Mouse (Mus musculus): ENCODE data around the gene Plxna4. TPM values are rescaled to one million over a fixed set of nuclear protein-coding genes. Genes with fewer than 3 reads are reported as not detected.
A peak's percentile ranks its signal among the peaks of the same experiment; 100 is the strongest.

Gene Plxna4
- polyA plus RNA-seq, 1 experiment from 2014 or later = 18.6 TPM

DNA sequence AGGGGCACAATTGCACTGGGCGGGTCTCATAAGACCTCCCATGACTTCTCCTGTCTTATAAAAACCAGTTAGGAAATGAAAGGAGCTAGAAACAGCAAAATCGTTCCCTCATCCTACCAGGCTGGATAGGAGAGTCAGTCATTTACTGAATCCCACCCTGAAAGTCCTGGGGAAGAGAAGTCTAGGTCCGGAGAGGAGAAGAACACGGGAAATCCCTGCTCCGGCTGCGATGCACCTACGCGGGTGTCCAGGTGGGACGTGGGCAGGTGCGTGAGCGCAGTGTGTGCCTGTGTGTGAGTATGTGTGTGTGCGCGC, 1.2 kb downstream of the Plxna4 start:
- Histone ChIP-seq H3K27ac (peak overlapping the region; percentile 91), H3K4me1 (peaks cover 37% of the 10 kb centered on the region), H3K27me3 (peaks cover 28% of the 10 kb centered on the region), H3K4me2 (peak overlapping the region; percentile 82), H3K36me3 (ENCODE audit: poor library complexity, severe bottlenecking) (no peaks in the 10 kb centered on the region), H3K9ac (peak overlapping the region; percentile 96), H3K9me3 (replicated peaks) (no peaks in the 10 kb centered on the region), H3K4me3 (peak overlapping the region; percentile 82)
- 4% methylated on average over 13 of the region's 13 CpGs for WGBS
- no peak for ATAC-seq

DNA sequence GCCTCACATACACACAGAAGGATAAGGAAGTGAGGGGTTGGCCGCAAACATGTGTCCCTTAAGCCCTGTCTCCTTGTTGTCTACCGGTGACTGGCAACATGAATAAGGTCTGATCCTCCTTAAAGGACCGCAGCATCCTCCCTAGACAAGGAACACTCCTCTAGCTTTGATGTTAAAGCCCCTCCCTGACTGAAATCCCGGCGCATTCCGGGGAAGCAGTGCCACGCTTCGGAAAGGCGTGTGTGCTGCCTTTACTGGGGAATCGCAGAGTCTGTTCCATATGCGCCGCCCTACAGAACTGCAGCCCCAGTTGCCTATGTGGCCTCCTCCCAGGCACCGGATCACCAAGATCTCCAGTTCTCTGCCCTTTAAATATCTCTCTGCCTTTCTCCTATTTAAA, 1.6 kb downstream of the Plxna4 start:
- under 1% methylated on average over 13 of the region's 13 CpGs for WGBS
- H3K27me3 ChIP-seq = peaks cover 28% of the 10 kb centered on the region
- peak overlapping the region; percentile 96 for H3K9ac ChIP-seq
- peak overlapping the region; percentile 91 for H3K27ac ChIP-seq
- H3K4me1 ChIP-seq = peaks cover 37% of the 10 kb centered on the region
- H3K4me2 ChIP-seq = peak overlapping the region; percentile 82
- no peak for ATAC-seq
- H3K36me3 ChIP-seq (ENCODE audit: poor library complexity, severe bottlenecking) = no peaks in the 10 kb centered on the region
- H3K9me3 ChIP-seq (replicated peaks) = no peaks in the 10 kb centered on the region
- H3K4me3 ChIP-seq = peak overlapping the region; percentile 82

DNA sequence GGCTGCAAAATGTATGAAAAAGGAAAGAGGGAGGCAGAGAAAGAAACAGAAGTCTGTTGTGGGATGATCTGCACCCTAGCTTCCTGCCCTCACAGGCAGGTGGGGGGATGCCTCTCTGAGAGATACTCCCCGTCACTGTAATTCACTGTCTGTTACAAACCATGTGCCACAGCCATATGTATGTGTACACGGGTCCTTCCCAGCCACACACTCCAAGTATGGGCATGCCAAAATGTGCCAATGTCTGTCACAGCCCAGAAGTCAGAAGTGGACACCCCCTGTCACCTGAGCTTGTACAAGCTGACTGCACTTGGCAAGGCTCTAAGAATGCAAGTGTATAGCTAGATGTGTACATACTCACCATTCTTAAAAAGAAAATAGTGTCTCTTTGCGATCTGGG, 2.8 kb downstream of the Plxna4 start:
- Histone ChIP-seq H3K9ac (peak overlapping the region; percentile 96), H3K9me3 (replicated peaks) (no peaks in the 10 kb centered on the region), H3K4me3 (peak overlapping the region; percentile 82), H3K36me3 (ENCODE audit: poor library complexity, severe bottlenecking) (no peaks in the 10 kb centered on the region), H3K4me2 (peak overlapping the region; percentile 82), H3K4me1 (peaks cover 37% of the 10 kb centered on the region), H3K27me3 (peaks cover 22% of the 10 kb centered on the region), H3K27ac (0 out of 2 replicates have a peak overlapping the region, but pooled peaks have one; percentile 48)
- 32% methylated on average over 3 of the region's 3 CpGs for WGBS
- no peak for ATAC-seq

DNA sequence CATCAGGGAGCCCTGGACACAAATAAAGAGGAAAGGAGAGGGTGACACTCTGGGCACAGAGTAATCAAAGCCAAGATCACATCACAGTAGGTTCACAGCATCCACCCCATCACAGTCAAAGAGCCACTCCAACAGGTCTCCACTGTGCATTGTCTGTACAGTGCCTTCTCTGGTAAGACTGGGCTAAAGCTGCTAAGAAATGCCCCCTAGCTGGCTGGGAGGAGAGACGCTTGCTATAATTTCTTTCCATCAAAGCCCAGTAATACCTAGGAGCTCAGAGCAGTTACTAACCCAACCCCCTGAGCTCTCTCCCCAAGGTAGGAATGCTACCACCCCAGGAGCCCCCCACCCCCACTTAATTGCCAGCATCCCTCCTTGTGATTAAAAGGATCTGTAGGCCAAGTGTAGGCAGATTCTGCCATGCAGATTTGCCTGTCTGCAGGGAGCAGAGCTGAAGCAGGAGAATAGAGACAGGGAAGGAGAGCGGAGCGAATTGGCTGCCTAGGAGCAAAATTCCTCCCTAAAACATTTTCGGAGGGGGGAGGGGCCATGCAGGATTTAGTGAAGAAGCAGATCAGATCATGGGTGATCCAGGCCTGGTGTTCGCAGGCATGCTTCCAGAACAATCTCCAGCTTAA, 3.6 kb downstream of the Plxna4 start:
- Histone ChIP-seq H3K4me3 (peak overlapping the region; percentile 82), H3K27ac (peak overlapping the region; percentile 48), H3K36me3 (ENCODE audit: poor library complexity, severe bottlenecking) (no peaks in the 10 kb centered on the region), H3K9me3 (replicated peaks) (no peaks in the 10 kb centered on the region), H3K4me1 (peaks cover 37% of the 10 kb centered on the region), H3K9ac (peak overlapping the region; percentile 96), H3K4me2 (peak overlapping the region; percentile 82), H3K27me3 (peaks cover 13% of the 10 kb centered on the region)
- WGBS = 9% methylated on average over 5 of the region's 5 CpGs
- no peak for ATAC-seq

DNA sequence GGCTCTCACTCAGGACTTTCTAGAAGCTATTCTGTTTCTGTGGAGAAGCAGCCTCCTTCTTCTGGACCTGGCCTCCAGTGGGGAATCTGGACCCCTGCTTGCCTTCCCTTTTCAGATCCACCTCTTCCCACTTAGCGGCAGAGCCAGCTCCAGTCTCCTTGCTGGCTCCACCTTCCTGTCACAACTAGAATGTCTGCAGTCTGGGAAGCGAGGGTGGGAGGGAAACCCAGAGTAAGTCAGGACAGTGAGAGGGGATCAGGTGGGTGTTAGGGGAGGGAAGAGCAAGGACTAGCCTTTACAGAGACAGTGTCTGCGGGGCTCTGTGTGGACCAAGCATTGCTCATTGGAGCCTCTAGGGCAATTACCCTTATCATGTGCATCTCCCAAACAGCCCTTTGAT, 4.4 kb downstream of the Plxna4 start:
- Histone ChIP-seq H3K9ac (peak overlapping the region; percentile 7), H3K4me2 (peak overlapping the region; percentile 82), H3K36me3 (ENCODE audit: poor library complexity, severe bottlenecking) (no peaks in the 10 kb centered on the region), H3K27ac (no peak overlapping the region), H3K27me3 (peaks cover 9% of the 10 kb centered on the region), H3K4me3 (peak overlapping the region; percentile 82), H3K9me3 (replicated peaks) (no peaks in the 10 kb centered on the region), H3K4me1 (peaks cover 37% of the 10 kb centered on the region)
- WGBS = 7% methylated on average over 3 of the region's 3 CpGs
- no peak for ATAC-seq

DNA sequence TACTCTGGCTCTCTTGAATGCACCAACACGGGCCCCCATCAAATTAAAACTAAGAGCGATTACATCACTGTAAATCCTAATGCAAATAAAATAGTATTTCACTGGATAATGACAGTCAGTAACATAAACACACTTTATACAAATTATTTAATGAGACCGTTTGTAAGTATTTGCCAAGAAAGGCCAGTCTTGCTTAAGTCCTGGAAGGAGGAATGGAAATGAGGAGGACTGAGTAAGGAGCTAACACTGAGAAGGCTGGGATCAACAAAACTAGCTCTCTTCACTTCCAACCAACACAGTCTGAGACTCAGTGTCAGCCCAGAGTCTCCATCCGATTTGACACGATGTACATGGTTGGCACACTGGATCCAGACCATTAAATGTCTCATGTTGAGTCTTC, 16.5 kb downstream of the Plxna4 start:
- Histone ChIP-seq H3K4me3 (no peak overlapping the region), H3K36me3 (ENCODE audit: poor library complexity, severe bottlenecking) (no peaks in the 10 kb centered on the region), H3K4me1 (peaks cover 5% of the 10 kb centered on the region; the same call in 1 of the 2 replicates), H3K9me3 (replicated peaks) (no peaks in the 10 kb centered on the region), H3K27ac (no peak overlapping the region), H3K4me2 (no peak overlapping the region), H3K27me3 (no peaks in the 10 kb centered on the region), H3K9ac (no peak overlapping the region)
- 85% methylated on average over 5 of the region's 5 CpGs for WGBS
- ATAC-seq = no peak

DNA sequence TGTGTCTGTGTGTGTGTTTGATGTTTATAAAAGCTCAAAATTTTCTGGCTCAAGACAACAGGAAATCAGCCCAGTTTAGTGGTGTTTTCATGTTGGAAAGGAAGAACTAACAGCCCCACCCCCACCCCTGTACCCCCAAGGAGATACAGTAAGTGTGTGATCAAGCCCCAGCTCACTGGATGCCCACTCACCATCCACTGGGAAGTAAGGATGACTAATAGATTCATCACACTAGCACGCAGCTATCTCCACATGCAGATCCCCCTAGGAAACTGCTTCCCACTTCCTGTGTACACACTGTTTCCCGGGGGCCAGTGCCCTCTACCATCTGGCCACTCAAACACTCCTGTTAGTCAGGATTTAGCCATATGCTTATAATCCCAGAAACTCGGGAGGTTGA, 17.5 kb downstream of the Plxna4 start:
- Histone ChIP-seq H3K4me3 (no peak overlapping the region), H3K27ac (no peak overlapping the region), H3K9me3 (replicated peaks) (no peaks in the 10 kb centered on the region), H3K36me3 (ENCODE audit: poor library complexity, severe bottlenecking) (no peaks in the 10 kb centered on the region), H3K4me2 (no peak overlapping the region), H3K4me1 (peaks cover 5% of the 10 kb centered on the region; the same call in 1 of the 2 replicates), H3K9ac (no peak overlapping the region), H3K27me3 (no peaks in the 10 kb centered on the region)
- WGBS = 65% methylated on average over 3 of the region's 3 CpGs
- ATAC-seq = no peak

DNA sequence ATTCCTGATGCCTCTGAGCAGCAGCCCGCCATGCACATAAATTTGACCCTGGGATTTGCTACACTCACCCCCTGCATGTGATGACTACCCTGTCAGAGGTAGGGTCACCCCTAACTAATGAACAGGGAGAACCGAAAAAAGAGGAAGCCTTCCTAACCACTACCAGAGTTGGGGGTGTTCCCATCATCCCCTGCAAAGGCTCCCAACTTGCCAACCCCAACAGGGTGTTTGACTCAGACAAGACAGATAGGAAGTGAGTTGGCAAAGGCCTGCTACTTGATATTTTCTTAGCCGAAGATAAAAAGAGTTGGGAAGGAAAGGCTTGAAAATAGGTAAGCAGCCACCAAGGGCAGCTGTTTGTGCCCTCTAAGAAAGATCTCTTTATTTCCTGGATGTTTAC, 18.1 kb downstream of the Plxna4 start:
- 85% methylated on average over 3 of the region's 3 CpGs for WGBS
- Histone ChIP-seq H3K4me2 (no peak overlapping the region), H3K4me1 (peaks cover 5% of the 10 kb centered on the region; the same call in 1 of the 2 replicates), H3K9me3 (replicated peaks) (no peaks in the 10 kb centered on the region), H3K27ac (no peak overlapping the region), H3K4me3 (no peak overlapping the region), H3K9ac (no peak overlapping the region), H3K36me3 (ENCODE audit: poor library complexity, severe bottlenecking) (no peaks in the 10 kb centered on the region), H3K27me3 (no peaks in the 10 kb centered on the region)
- ATAC-seq = no peak

DNA sequence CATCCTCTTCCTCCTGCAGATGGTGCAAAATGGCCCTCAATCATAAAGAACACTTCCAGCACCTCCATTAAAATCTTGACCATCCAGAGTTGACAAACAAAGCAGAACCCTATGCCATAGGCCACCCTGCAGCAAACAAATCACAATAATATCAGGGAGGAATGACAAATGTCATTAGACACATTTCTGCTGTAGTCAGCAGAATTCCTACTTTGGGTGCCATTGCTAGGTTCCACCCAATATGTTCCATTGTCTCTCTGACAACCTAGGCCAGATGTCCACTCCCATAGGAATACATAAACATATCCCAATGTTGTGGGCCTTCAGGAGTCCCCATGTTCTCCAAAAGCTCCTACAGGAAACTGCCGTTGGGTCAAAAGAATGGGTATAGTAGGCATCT, 41.1 kb downstream of the Plxna4 start:
- ATAC-seq = no peak
- H3K36me3 ChIP-seq (ENCODE audit: poor library complexity, severe bottlenecking) = no peaks in the 10 kb centered on the region
- H3K9ac ChIP-seq = no peak overlapping the region
- H3K27ac ChIP-seq = no peak overlapping the region
- no peak overlapping the region for H3K4me2 ChIP-seq
- WGBS = 100% methylated on average over 1 of the region's 1 CpGs
- no peaks in the 10 kb centered on the region for H3K4me1 ChIP-seq
- H3K27me3 ChIP-seq = no peaks in the 10 kb centered on the region
- no peak overlapping the region for H3K4me3 ChIP-seq
- H3K9me3 ChIP-seq (replicated peaks) = no peaks in the 10 kb centered on the region

DNA sequence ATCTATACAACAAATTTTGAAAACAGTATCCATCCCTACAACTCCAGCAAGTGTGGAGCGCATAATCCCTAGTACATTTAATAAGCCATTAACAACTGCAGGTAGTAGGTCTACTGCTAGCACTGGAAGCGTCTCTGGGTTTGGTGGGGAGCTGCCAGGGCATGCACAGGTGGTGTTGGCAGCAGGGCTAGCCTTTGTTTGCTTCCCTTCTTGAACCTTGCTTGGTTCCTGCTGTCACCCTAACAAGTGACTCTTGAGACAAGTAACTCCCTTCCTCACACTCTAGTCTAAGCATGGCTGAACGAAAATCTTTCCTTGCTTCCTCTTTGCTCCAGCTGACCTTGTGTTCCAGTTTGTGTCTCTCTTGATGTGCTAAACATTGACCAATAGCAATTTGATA, 44.0 kb downstream of the Plxna4 start:
- Histone ChIP-seq H3K27ac (no peak overlapping the region), H3K9ac (no peak overlapping the region), H3K4me2 (no peak overlapping the region), H3K4me1 (no peaks in the 10 kb centered on the region), H3K4me3 (no peak overlapping the region), H3K36me3 (ENCODE audit: poor library complexity, severe bottlenecking) (no peaks in the 10 kb centered on the region), H3K27me3 (no peaks in the 10 kb centered on the region), H3K9me3 (replicated peaks) (no peaks in the 10 kb centered on the region)
- ATAC-seq = no peak
- 95% methylated on average over 3 of the region's 3 CpGs for WGBS

DNA sequence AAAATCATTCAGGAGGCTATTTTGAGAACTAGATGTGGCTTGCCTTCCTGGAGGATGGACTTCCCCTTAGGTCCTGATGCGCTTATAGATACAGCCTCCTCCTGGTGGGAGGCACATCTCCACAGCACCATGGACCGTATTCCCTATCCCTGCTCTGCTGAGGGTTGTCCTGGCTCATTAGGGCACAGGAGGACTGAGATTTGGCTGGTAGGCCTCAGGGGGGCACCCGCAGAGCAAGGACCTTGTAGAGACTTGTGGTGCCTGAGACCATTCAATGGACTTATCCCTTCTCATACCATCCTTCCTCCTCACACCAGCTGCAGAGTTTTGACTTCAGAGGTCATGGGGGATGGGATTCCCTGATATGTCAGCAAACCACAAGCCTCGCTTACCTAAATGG, 47.8 kb downstream of the Plxna4 start:
- Histone ChIP-seq H3K27ac (no peak overlapping the region), H3K4me1 (no peaks in the 10 kb centered on the region), H3K4me3 (no peak overlapping the region), H3K27me3 (no peaks in the 10 kb centered on the region), H3K9ac (no peak overlapping the region), H3K4me2 (no peak overlapping the region), H3K36me3 (ENCODE audit: poor library complexity, severe bottlenecking) (no peaks in the 10 kb centered on the region), H3K9me3 (replicated peaks) (no peaks in the 10 kb centered on the region)
- ATAC-seq = no peak
- 95% methylated on average over 4 of the region's 4 CpGs for WGBS

DNA sequence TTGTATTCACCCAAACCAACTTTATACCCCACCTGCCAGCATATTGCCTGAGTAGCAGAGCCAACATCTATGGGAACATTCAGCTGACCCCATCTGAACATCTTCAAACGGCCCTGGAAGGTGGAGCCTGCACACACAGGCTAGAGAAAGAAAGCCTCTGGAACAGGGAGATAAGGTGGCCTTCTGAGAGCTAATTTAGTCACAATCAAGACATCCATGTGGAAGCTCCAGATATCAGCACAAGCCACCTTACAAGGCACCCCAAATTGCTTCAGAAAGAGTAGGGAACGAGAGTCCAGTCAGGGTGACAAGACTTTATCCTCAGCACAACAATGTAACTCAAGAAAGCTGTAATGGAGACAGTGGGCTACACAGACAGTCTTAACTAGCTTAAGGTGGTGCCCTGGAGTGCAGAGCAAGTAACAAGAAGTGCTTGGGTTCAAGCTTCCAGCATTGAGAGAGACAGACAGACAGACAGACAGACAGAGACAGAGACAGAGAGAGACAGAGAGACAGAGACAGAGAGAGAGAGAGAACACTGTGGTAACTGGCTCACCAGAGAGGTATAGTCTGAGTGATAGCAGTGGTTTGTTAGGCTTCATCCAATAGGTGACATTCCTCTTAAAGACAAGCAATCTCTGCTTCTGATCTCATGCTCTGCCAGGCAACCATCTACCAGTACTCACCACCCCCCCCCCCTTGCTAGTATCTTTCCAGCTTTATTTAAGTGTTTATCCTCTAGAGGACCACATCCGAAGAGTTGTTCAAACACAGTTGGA, 53.8 kb downstream of the Plxna4 start:
- H3K4me3 ChIP-seq = no peak overlapping the region
- H3K9me3 ChIP-seq (replicated peaks) = no peaks in the 10 kb centered on the region
- H3K27me3 ChIP-seq = no peaks in the 10 kb centered on the region
- H3K36me3 ChIP-seq (ENCODE audit: poor library complexity, severe bottlenecking) = no peaks in the 10 kb centered on the region
- H3K9ac ChIP-seq = no peak overlapping the region
- WGBS = 84% methylated on average over 3 of the region's 3 CpGs
- ATAC-seq = no peak
- H3K4me2 ChIP-seq = no peak overlapping the region
- no peak overlapping the region for H3K27ac ChIP-seq
- H3K4me1 ChIP-seq = no peaks in the 10 kb centered on the region
